Mouse (Mus musculus): ENCODE data around the gene Gm20708.

GRCm38 (mm10) chr11:117774925-117775324, 34.5 kb upstream of the Gm20708 start:
- no peak for TF ChIP-seq HCFC1 (IDR thresholded peaks at IDR 0.05; ENCODE audit: borderline replicate concordance, insufficient read depth, low read length)
- no peak for TF ChIP-seq ZNF384 (IDR thresholded peaks at IDR 0.05; ENCODE audit: low read depth, low read length)
- TF ChIP-seq MAFK (IDR thresholded peaks at IDR 0.05; ENCODE audit: insufficient read depth, low read depth, low read length) = no peak
- TF ChIP-seq CHD2 (IDR thresholded peaks at IDR 0.05; ENCODE audit: low read depth, low read length) = no peak

All from ES-E14 (cell line).